Mouse (Mus musculus): ENCODE data around the gene Prmt2. TPM values are rescaled to one million over a fixed set of nuclear protein-coding genes. Genes with fewer than 3 reads are reported as not detected.

Prmt2 gene
- polyA plus RNA-seq, 1 experiment from 2014 or later: 246 TPM

- no peak within 1 kb of the TSS for H3K4me2 ChIP-seq
- H3K27ac ChIP-seq: 0 out of 2 replicates have a peak within 1 kb of the TSS, but pooled peaks have one; percentile 23
- 0 out of 2 replicates have a peak, but pooled peaks cover 17% of the 10 kb centered on the region for H3K4me1 ChIP-seq (replicated peaks)
- H3K27me3 ChIP-seq: no peaks in the 10 kb centered on the region
- 0 out of 2 replicates have a peak, but pooled peaks have one; percentile 43 for ATAC-seq (ENCODE audit: low FRiP score)
- H3K9me3 ChIP-seq: no peaks in the 10 kb centered on the region
- no peak within 1 kb of the TSS for H3K4me3 ChIP-seq
- H3K36me3 ChIP-seq: peaks cover 3% of the 10 kb centered on the region; the same call in 1 of the 2 replicates
- WGBS: 58% methylated on average over 4 of the region's 4 CpGs
- no peak within 1 kb of the TSS for H3K9ac ChIP-seq
Observed at GRCm38 (mm10) chr10:76253536-76253935, 15.9 kb upstream of the Prmt2 start, which contains the start of gene S100b. S100b (plus strand) TSS chr10:76253853.

DNA sequence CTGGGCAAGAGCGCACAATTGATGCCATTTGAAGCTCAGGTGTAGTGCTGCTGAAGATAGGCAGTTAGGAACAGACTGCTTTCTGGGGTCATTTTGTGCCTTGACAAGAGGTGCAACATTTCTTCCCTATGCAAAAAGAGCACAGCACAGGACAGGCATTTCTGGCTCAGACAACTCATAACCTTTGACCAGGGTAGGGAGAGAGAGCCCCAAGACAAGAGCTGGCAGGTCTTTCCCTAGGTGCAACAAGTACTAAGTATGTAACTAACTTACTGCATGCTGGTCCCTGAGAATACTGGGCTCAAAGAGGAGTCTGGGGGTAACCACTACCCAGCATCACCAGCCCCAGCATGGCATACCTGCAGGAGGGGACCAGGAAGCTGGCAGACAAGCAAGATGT, 15.4 kb upstream of the Prmt2 start:
- Histone ChIP-seq H3K27me3 (no peaks in the 10 kb centered on the region), H3K9me3 (no peaks in the 10 kb centered on the region), H3K4me1 (replicated peaks) (0 out of 2 replicates have a peak, but pooled peaks cover 19% of the 10 kb centered on the region), H3K9ac (no peak overlapping the region), H3K4me2 (no peak overlapping the region), H3K36me3 (peaks cover 3% of the 10 kb centered on the region; the same call in 1 of the 2 replicates), H3K27ac (no peak overlapping the region), H3K4me3 (no peak overlapping the region)
- no peak for ATAC-seq (ENCODE audit: low FRiP score)
- 98% methylated on average over 1 of the region's 1 CpGs for WGBS

DNA sequence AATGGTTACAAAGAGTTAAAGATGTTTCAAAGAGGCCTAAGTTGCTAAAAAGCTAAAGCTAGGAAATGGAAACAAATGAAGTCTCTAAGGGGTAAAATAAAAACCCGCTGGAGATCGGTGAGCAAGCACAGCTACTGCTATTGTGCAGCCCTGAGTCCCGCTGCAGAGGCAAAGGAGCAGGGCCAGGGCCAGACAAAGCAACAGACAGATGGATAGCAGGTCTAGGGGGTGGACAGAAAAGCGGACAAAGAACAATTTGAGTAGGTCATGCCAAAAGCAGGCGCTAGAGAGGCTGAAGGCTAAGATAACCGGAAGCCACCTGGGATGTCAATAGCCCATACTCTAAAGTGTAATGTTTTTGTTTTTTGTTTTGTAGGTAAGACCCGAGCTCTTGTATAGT, 13.2 kb upstream of the Prmt2 start:
- Histone ChIP-seq H3K36me3 (no peaks in the 10 kb centered on the region), H3K9ac (no peak overlapping the region), H3K4me1 (replicated peaks) (0 out of 2 replicates have a peak, but pooled peaks cover 19% of the 10 kb centered on the region), H3K27me3 (no peaks in the 10 kb centered on the region), H3K9me3 (no peaks in the 10 kb centered on the region), H3K4me3 (no peak overlapping the region), H3K27ac (no peak overlapping the region), H3K4me2 (no peak overlapping the region)
- ATAC-seq (ENCODE audit: low FRiP score): no peak
- 56% methylated on average over 7 of the region's 7 CpGs for WGBS

GRCm38 (mm10) chr10:76248647-76248968, 10.9 kb upstream of the Prmt2 start:
- WGBS: 59% methylated on average over 5 of the region's 5 CpGs
- Histone ChIP-seq H3K27me3 (no peaks in the 10 kb centered on the region), H3K9ac (no peak overlapping the region), H3K4me2 (no peak overlapping the region), H3K27ac (no peak overlapping the region), H3K36me3 (no peaks in the 10 kb centered on the region), H3K4me3 (no peak overlapping the region), H3K4me1 (replicated peaks) (0 out of 2 replicates have a peak, but pooled peaks cover 10% of the 10 kb centered on the region), H3K9me3 (no peaks in the 10 kb centered on the region)
- no peak for ATAC-seq (ENCODE audit: low FRiP score)

DNA sequence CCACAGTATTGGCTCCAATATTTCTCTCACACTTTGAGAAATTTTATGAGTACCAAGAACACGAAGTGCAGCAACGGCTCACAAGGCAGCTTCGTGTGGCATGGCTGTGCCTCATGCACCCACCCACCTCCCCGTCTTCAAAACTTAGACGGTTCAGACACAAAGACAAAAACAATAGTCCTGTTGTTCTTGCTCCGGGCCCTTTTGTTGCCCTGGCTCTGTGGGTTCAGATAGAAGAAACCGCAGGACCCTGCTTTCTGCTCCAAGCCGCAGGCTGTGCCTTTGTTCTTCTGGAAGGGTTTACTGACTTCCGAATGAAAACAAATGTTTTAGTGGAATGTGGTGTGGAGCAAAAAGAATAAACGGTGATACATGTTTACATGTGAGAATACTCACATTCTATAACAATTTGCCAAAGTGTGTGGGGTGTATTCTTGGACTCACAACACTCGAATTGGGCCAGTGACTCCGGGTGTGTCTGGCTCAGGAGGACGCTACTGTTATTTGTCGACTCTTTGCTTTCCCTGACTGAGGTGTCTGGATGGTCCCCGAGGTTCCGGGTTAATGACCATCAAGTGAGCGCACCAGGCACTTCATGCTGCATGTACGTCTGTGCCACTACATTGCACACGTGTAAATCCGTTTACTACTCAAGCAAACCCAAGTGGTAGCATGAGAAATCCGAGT, 10.4 kb upstream of the Prmt2 start:
- Histone ChIP-seq H3K27ac (no peak overlapping the region), H3K36me3 (no peaks in the 10 kb centered on the region), H3K9me3 (no peaks in the 10 kb centered on the region), H3K4me3 (no peak overlapping the region), H3K9ac (no peak overlapping the region), H3K4me1 (replicated peaks) (0 out of 2 replicates have a peak, but pooled peaks cover 5% of the 10 kb centered on the region), H3K4me2 (no peak overlapping the region), H3K27me3 (no peaks in the 10 kb centered on the region)
- 28% methylated on average over 21 of the region's 21 CpGs for WGBS
- ATAC-seq (ENCODE audit: low FRiP score): no peak

DNA sequence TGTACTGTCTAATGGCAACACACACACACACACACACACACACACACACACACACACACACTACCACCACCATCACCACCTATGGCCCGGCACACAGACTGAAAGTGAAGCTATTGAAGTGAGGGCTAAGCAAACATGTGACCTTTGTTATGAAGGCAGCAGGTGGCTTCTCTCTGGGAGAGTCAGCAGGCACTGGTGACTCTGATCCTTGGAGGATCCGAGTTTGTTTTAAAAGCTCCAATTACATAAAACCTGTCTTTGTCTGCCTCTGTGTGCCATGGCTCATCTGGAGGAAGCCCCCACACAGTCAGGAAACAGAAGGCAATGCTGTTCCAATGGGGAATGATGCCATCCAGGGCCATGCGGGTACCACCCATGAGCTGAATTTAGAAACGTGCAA, 8.9 kb upstream of the Prmt2 start:
- Histone ChIP-seq H3K27me3 (no peaks in the 10 kb centered on the region), H3K9me3 (no peaks in the 10 kb centered on the region), H3K9ac (no peak overlapping the region), H3K4me2 (no peak overlapping the region), H3K4me1 (replicated peaks) (0 out of 2 replicates have a peak, but pooled peaks cover 3% of the 10 kb centered on the region), H3K36me3 (no peaks in the 10 kb centered on the region), H3K4me3 (no peak overlapping the region), H3K27ac (no peak overlapping the region)
- 63% methylated on average over 4 of the region's 4 CpGs for WGBS
- no peak for ATAC-seq (ENCODE audit: low FRiP score)

DNA sequence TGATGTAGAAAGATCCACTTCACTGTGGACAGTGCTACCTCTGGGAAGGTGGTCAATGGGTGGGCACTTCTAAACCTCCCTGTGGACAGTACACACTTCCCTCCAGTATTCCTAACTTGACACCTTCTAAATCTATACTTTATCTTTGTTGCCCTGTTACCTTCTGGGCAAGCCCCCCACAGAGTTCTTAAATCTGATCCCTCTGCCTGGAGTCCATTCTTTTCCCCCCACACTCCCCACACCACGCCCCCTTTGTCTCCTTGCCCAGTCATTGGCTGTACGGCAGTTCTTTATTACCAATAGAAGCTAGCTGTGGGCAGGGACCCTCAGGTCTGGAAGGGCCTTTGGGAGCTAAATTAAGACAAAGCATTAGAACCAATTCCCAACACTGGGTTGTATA, 7.4 kb upstream of the Prmt2 start:
- 0 out of 2 replicates have a peak, but pooled peaks cover 3% of the 10 kb centered on the region for H3K4me1 ChIP-seq (replicated peaks)
- H3K36me3 ChIP-seq: no peaks in the 10 kb centered on the region
- no peak overlapping the region for H3K4me2 ChIP-seq
- no peaks in the 10 kb centered on the region for H3K9me3 ChIP-seq
- no peak overlapping the region for H3K9ac ChIP-seq
- H3K27me3 ChIP-seq: no peaks in the 10 kb centered on the region
- no peak for ATAC-seq (ENCODE audit: low FRiP score)
- WGBS: 78% methylated on average over 2 of the region's 2 CpGs
- H3K27ac ChIP-seq: no peak overlapping the region
- H3K4me3 ChIP-seq: no peak overlapping the region

DNA sequence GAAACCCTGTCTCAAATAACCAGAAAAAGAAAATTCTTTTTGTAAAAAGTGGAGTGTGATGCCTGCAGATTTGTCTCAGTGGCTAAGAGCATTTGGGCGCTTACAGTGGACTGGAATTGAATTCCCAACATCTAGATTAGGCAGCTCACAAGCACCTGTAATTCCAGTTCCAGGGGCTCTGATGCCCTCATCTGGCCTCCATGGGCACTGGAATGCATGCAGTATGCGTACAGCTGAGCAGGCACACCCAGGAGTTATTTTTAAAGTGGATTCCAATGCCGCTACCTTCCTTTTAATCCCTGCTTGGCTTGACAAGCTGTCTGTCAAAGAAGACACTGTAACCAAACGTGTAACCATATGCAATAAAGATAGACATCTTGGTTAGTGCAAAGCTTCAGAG, 1.7 kb upstream of the Prmt2 start:
- peaks cover 9% of the 10 kb centered on the region; the same call in 1 of the 2 replicates for H3K36me3 ChIP-seq
- 78% methylated on average over 4 of the region's 4 CpGs for WGBS

DNA sequence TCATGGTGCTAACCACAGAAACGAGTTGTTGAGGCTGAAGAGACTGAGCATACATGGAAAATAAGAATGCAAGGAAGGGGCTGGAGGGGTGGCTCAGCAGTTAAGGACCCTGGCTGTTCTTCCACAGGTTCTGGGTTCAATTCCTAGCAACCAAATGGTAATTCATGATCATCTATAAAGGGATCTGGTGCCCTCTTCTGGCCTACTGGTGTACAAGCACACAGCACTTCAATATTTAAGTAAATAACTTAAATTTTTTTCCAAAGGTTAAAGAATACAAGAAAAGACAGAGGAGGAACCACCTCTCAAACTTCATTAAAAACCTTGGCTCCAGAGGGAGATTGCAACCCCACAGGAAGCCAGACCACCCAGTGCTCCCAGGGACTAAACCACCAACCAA, 8.0 kb downstream of the Prmt2 start:
- no peak for ATAC-seq (ENCODE audit: low FRiP score)
- Histone ChIP-seq H3K4me3 (no peak overlapping the region), H3K9me3 (no peaks in the 10 kb centered on the region), H3K27ac (no peak overlapping the region), H3K9ac (no peak overlapping the region), H3K4me2 (no peak overlapping the region), H3K27me3 (no peaks in the 10 kb centered on the region), H3K4me1 (replicated peaks) (peaks cover 7% of the 10 kb centered on the region), H3K36me3 (peaks cover 30% of the 10 kb centered on the region)
- WGBS: 65% methylated on average over 1 of the region's 1 CpGs

More for the DNA sequence above, 1.7 kb upstream of the Prmt2 start:
- Histone ChIP-seq H3K9ac (no peak overlapping the region), H3K27me3 (0 out of 2 replicates have a peak, but pooled peaks cover 4% of the 10 kb centered on the region), H3K9me3 (no peaks in the 10 kb centered on the region), H3K4me1 (replicated peaks) (peaks cover 26% of the 10 kb centered on the region), H3K4me2 (no peak overlapping the region), H3K4me3 (no peak overlapping the region), H3K27ac (no peak overlapping the region)
- no peak for ATAC-seq (ENCODE audit: low FRiP score)

DNA sequence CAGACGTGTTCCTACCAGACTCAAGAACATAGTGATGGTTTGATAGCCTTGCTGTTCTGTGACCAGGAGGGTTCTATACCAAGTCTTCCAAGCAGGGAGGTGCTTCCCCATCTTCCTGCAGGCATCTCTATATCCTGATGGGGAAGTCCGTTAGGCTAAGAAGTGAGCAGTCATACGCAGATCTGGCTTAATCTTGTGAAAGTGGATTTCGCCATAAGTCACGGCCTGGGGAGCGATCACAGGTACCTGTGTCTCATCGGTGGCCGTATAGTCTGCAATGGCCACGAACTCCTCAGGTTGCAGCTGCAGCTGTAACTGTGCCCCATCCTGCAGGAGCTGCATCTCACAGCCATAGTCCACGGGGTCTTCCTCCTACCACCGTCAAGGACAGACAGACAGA, 11.7 kb downstream of the Prmt2 start:
- Histone ChIP-seq H3K36me3 (peaks cover 63% of the 10 kb centered on the region), H3K9me3 (no peaks in the 10 kb centered on the region), H3K4me3 (no peak overlapping the region), H3K9ac (no peak overlapping the region), H3K4me1 (replicated peaks) (no peaks in the 10 kb centered on the region), H3K27me3 (no peaks in the 10 kb centered on the region), H3K27ac (no peak overlapping the region), H3K4me2 (no peak overlapping the region)
- WGBS: 93% methylated on average over 11 of the region's 11 CpGs
- no peak for ATAC-seq (ENCODE audit: low FRiP score)

DNA sequence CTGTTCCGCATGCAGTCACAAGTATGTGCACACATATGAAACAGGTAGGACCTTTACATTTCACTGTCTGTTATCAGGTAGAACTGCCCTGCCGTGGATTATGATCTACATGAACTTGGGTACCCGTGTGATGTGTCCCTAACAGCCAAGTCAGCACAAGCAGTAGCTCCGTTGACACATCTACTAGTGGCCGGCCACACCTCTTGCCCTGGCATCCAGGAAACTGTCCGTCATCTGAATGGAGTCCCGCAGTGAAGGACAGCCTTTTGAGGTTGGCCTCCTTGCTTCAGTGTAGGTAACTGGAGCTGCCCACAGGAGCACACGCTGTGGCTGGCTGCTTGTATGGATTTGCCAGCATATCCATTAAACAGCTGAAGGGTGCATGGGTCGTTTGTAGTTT, 19.4 kb downstream of the Prmt2 start:
- ATAC-seq (ENCODE audit: low FRiP score): no peak
- Histone ChIP-seq H3K4me1 (replicated peaks) (no peaks in the 10 kb centered on the region), H3K4me2 (no peak overlapping the region), H3K27ac (no peak overlapping the region), H3K4me3 (no peak overlapping the region), H3K36me3 (peaks cover 100% of the 10 kb centered on the region), H3K9ac (no peak overlapping the region), H3K27me3 (no peaks in the 10 kb centered on the region), H3K9me3 (peaks cover 18% of the 10 kb centered on the region; the same call in 1 of the 2 replicates)
- 84% methylated on average over 9 of the region's 9 CpGs for WGBS

GRCm38 (mm10) chr10:76217056-76217455, 20.6 kb downstream of the Prmt2 start:
- Histone ChIP-seq H3K4me2 (no peak overlapping the region), H3K9me3 (peaks cover 18% of the 10 kb centered on the region; the same call in 1 of the 2 replicates), H3K27ac (no peak overlapping the region), H3K27me3 (no peaks in the 10 kb centered on the region), H3K36me3 (peaks cover 100% of the 10 kb centered on the region), H3K9ac (no peak overlapping the region), H3K4me1 (replicated peaks) (no peaks in the 10 kb centered on the region), H3K4me3 (no peak overlapping the region)
- no peak for ATAC-seq (ENCODE audit: low FRiP score)
- WGBS: 97% methylated on average over 17 of the region's 17 CpGs

DNA sequence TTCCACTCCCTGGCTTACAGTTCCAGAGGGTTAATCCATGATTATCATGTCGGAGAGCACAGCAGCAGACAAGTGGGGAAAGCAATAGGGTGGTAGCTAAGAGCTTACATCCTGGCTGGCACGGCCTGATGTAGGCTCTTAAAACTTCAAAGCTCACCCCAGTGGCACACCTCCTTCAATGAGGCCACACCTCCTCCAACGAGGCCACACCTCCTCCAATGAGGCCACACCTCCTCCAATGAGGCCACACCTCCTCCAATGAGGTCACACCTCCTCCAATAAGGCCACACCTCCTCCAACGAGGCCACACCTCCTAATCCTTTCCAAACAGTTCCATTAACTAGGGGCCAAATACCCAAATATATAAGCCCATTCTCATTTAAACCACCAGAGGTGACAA, 23.5 kb downstream of the Prmt2 start:
- ATAC-seq (ENCODE audit: low FRiP score): no peak
- no peak overlapping the region for H3K9ac ChIP-seq
- WGBS: 93% methylated on average over 4 of the region's 4 CpGs
- no peak overlapping the region for H3K27ac ChIP-seq
- no peaks in the 10 kb centered on the region for H3K27me3 ChIP-seq
- peaks cover 18% of the 10 kb centered on the region; the same call in 1 of the 2 replicates for H3K9me3 ChIP-seq
- peaks cover 98% of the 10 kb centered on the region for H3K36me3 ChIP-seq
- H3K4me3 ChIP-seq: no peak overlapping the region
- H3K4me2 ChIP-seq: no peak overlapping the region
- H3K4me1 ChIP-seq (replicated peaks): no peaks in the 10 kb centered on the region

Measured in hindbrain, embryonic 13.5 days (tissue).